Mouse (Mus musculus) thymus, adult 2 months (tissue): ENCODE data around the gene Nxph4.

Source experiments
- CTCF ChIP-seq: fragments of 200-500 bp; IDR thresholded peaks from 2 replicates; pipeline ENCODE4 v1.5.1; 2012; ENCODE audit warnings: mild to moderate bottlenecking, control low read depth, low read length, moderate library complexity, borderline replicate concordance; ENCODE audit not compliant: control insufficient read depth, poor library complexity, insufficient read depth; ENCODE audit errors: extremely low read depth
- POLR2A ChIP-seq: fragments of 200-500 bp; IDR thresholded peaks from 2 replicates; pipeline ENCODE4 v1.6.1; 2012; ENCODE audit warnings: mild to moderate bottlenecking, low read length, control low read depth, moderate library complexity; ENCODE audit not compliant: control insufficient read depth, poor library complexity, insufficient read depth; ENCODE audit errors: extremely low read depth

GRCm38 (mm10) chr10:127566553-127567326, 32.4 kb upstream of the Nxph4 start:
- TF ChIP-seq POLR2A (no peak), CTCF (no peak)
